Mouse (Mus musculus): ENCODE measurements around the gene D130052B06Rik.

DNA sequence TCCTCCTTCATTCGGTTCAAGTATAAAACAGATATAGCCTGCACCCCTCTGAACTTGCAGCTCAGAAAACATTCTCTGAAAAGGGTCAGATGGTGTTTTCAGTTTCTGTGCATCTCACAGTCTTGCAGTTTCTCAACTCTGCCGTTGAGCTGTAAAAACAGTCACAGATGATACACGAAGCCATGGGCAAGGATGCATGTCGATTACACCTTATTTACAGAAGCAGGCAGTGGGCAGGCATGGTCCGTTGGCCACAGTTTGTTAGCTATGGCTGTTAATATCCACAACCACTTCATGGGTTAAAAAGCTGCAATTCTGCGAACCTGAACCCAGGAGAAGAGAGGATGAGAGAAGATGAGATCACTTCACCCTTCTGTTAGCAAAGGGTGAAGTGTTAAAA lies 12.5 kb upstream of the D130052B06Rik start:
- TF ChIP-seq CTCF (IDR thresholded peaks at IDR 0.05; ENCODE audit: extremely low read depth, insufficient read length, insufficient replicate concordance, low read depth, low read length): no peak
- TF ChIP-seq POLR2A (IDR thresholded peaks at IDR 0.05; ENCODE audit: low read depth, low read length): no peak
